In the genomic region with DNA sequence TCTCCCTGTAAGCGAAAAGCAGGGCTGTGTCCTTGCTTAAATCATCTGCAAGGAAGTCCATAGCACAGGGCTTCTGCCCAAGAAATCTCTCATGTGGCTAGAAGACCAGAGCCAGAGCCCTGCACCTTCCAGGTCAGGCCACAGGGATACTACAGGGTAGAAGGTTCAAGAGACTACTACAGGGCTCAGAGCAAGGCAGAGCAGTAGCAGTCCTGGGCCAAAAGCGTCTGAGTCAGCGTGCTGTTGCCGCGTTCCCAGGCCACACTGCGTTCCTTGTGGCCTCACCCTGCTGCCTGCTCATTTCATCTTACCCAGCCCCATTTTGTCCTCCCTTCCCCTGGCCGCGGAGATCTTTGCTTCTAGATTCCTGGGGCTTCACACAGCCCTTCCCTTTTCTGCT, we compare ENCODE assay signal across 13 mouse cellular contexts.
A peak's percentile ranks its signal among the peaks of the same experiment; 100 is the strongest.
DNase-seq lines count a peak whose midpoint lies in the region; ATAC-seq and TF ChIP-seq lines count a peak whose summit lies in the region.
"Had no signal": no experiment of that assay in that cellular context is flagged by ENCODE, and none has a peak within 500 bp of the region (broad histone marks: within the 10 kb centered on the region; RNA-seq: fewer than 3 reads in every experiment).

No protein-coding gene starts in this region.

- no peaks in the 10 kb centered on the region for H3K36me3 ChIP-seq in stomach, postnatal 0 days (ENCODE audit: control insufficient read depth, insufficient read depth, low read length)
- H3K36me3 ChIP-seq: G1E; neural tube, embryonic 12.5 days had no signal

- ATAC-seq in stomach, postnatal 0 days (ENCODE audit: low FRiP score, low TSS enrichment), result no peak
- ATAC-seq: forebrain, embryonic 13.5 days had no signal

- H3K27ac ChIP-seq in embryonic fibroblast, embryonic 13.5 days (ENCODE audit: insufficient read depth, low read length), result peak overlapping the region; percentile 35; the same call in 1 of the 2 replicates
- no peak overlapping the region for H3K27ac ChIP-seq in stomach, postnatal 0 days (replicated peaks)
- H3K27ac ChIP-seq: forebrain, embryonic 13.5 days; layer of hippocampus, adult 2 months; neural tube, embryonic 12.5 days had no signal

- H3K9me3 ChIP-seq in stomach, postnatal 0 days (ENCODE audit: control insufficient read depth, low read length), result no peaks in the 10 kb centered on the region
- H3K9me3 ChIP-seq: forebrain, embryonic 13.5 days; G1E; neural tube, embryonic 12.5 days had no signal

- no peak for TF ChIP-seq POLR2A in embryonic fibroblast, embryonic 13.5 days (IDR thresholded peaks at IDR 0.05; ENCODE audit: low read depth, low read length)

- no peak for TF ChIP-seq EP300 in stomach, postnatal 0 days (optimal IDR thresholded peaks at IDR 0.05)

- H3K9ac ChIP-seq in stomach, postnatal 0 days (ENCODE audit: low read length), result no peak overlapping the region
- H3K9ac ChIP-seq: forebrain, embryonic 13.5 days; neural tube, embryonic 12.5 days had no signal

- TF ChIP-seq CTCF in embryonic fibroblast, embryonic 13.5 days (IDR thresholded peaks at IDR 0.05; ENCODE audit: borderline replicate concordance, insufficient read depth, low read length), result no peak
- TF ChIP-seq CTCF in stomach, postnatal 0 days (IDR thresholded peaks at IDR 0.05; ENCODE audit: low read depth), result no peak

- WGBS in stomach, postnatal 0 days, result 57% methylated on average over 8 of the region's 8 CpGs

- peaks cover 4% of the 10 kb centered on the region; the same call in 1 of the 2 replicates for H3K4me1 ChIP-seq in embryonic fibroblast, embryonic 13.5 days (ENCODE audit: control insufficient read depth, insufficient read depth, low read length)
- no peaks in the 10 kb centered on the region for H3K4me1 ChIP-seq in stomach, postnatal 0 days (replicated peaks; ENCODE audit: control insufficient read depth, insufficient read depth)
- H3K4me1 ChIP-seq: forebrain, embryonic 13.5 days; neural tube, embryonic 12.5 days had no signal

- no peak overlapping the region for H3K4me3 ChIP-seq in embryonic fibroblast, embryonic 13.5 days (ENCODE audit: insufficient read depth, low read length)
- no peak overlapping the region for H3K4me3 ChIP-seq in stomach, postnatal 0 days (ENCODE audit: low read depth, low read length)
- H3K4me3 ChIP-seq: forebrain, embryonic 13.5 days; layer of hippocampus, adult 2 months; neural tube, embryonic 12.5 days had no signal

- DNase-seq in ovary, adult 18-20 months (ENCODE audit: low spot score), result peak; percentile 18
- DNase-seq in ovary, postnatal 14 days (ENCODE audit: low spot score), result no peak
- peak; percentile 2 to 13 for DNase-seq in kidney, adult 8-10 months
- peak; percentile 17 for DNase-seq in stomach, postnatal 0 days (ENCODE audit: low spot score)
- no peak for DNase-seq in cerebellum, adult 8-10 months
- no peak for DNase-seq in thymus, postnatal 10 days (ENCODE audit: low spot score in 2 of 2)
- DNase-seq: cerebellum, postnatal 10 days; thymus, postnatal 25 days had no signal

- no peak overlapping the region for H3K4me2 ChIP-seq in stomach, postnatal 0 days (replicated peaks; ENCODE audit: low read depth)
- H3K4me2 ChIP-seq: forebrain, embryonic 13.5 days; neural tube, embryonic 12.5 days had no signal

- no peaks in the 10 kb centered on the region for H3K27me3 ChIP-seq in stomach, postnatal 0 days (ENCODE audit: control insufficient read depth, insufficient read depth, low read length)
- H3K27me3 ChIP-seq: forebrain, embryonic 13.5 days; neural tube, embryonic 12.5 days had no signal

Comparison
In these comparisons a context has a peak if more than half of its experiments do, and no peak if none do; other contexts are left out.
1. DNase-seq: peak in ovary, adult 18-20 months (single experiment), kidney, adult 8-10 months (2 of 2) and stomach, postnatal 0 days (single experiment); none in ovary, postnatal 14 days (single experiment), cerebellum, adult 8-10 months (single experiment) and thymus, postnatal 10 days (0 of 2).